In genomic region chr16:72663351-72664232, GRCm38 (mm10) we compare ENCODE assay signal across 8 mouse cellular contexts.
DNase-seq lines count a peak whose midpoint lies in the region; ATAC-seq lines count a peak whose summit lies in the region.

No protein-coding gene starts in this region.

- H3K27ac ChIP-seq in intestine, embryonic 14.5 days (ENCODE audit: low read depth): peak overlapping the region; percentile 96

- under 1% methylated on average over 53 of the region's 55 CpGs for WGBS in intestine, embryonic 14.5 days

- intact Hi-C loops in gastrocnemius, postnatal 36 days (cut with DNase I): no loop called here

- H3K4me3 ChIP-seq in intestine, embryonic 14.5 days (ENCODE audit: low read depth, low read length): peak overlapping the region; percentile 85

- peak overlapping the region; percentile 72 for H3K9ac ChIP-seq in intestine, embryonic 14.5 days (ENCODE audit: low read length)

- peak; percentile 77 for DNase-seq in ZHBTc4 (ENCODE audit: low read depth, low spot score)
- DNase-seq in embryo, embryonic 10 days (ENCODE audit: low spot score): peak; percentile 72
- DNase-seq in gastrocnemius, postnatal 36 days: peak; percentile 13 to 37
- DNase-seq in intestine, embryonic 14.5 days (ENCODE audit: low spot score): peak; percentile 83
- peak; percentile 28 to 60 for DNase-seq in left cerebral cortex, adult 8-10 months (ENCODE audit: low spot score in 2 of 2)
- DNase-seq in lung, postnatal 4 days: peak; percentile 63 to 66
- DNase-seq in right cerebral cortex, postnatal 10 days (ENCODE audit: low spot score in 2 of 2): peak; percentile 50 to 71

- H3K9me3 ChIP-seq in intestine, embryonic 14.5 days (ENCODE audit: control insufficient read depth, low read length): no peaks in the 10 kb centered on the region

- peak; percentile 86 for ATAC-seq in intestine, embryonic 14.5 days (replicated peaks; ENCODE audit: low FRiP score, low TSS enrichment, low read depth)
- ATAC-seq in megakaryocyte-erythroid progenitor cell, adult 5-6 weeks (replicated peaks; ENCODE audit: low FRiP score, low TSS enrichment, poor library complexity, severe bottlenecking): no peak

- H3K4me1 ChIP-seq in intestine, embryonic 14.5 days (replicated peaks; ENCODE audit: control insufficient read depth, insufficient read depth, low read length): peaks cover 6% of the 10 kb centered on the region

- peak overlapping the region; percentile 57 for H3K4me2 ChIP-seq in intestine, embryonic 14.5 days (ENCODE audit: low read length)

- H3K27me3 ChIP-seq in intestine, embryonic 14.5 days (replicated peaks; ENCODE audit: control insufficient read depth, insufficient read depth, low read length): no peaks in the 10 kb centered on the region

- H3K36me3 ChIP-seq in intestine, embryonic 14.5 days (ENCODE audit: control insufficient read depth, insufficient read depth, low read length): no peaks in the 10 kb centered on the region

Comparison
In these comparisons a context has a peak if more than half of its experiments do, and no peak if none do; other contexts are left out.
1. DNase-seq: peak in every context shown above with its lines; median percentile 83 in intestine, embryonic 14.5 days; 77 in ZHBTc4; 72 in embryo, embryonic 10 days; 64 in lung, postnatal 4 days; 60 in right cerebral cortex, postnatal 10 days; 44 in left cerebral cortex, adult 8-10 months; 25 in gastrocnemius, postnatal 36 days.